Mouse (Mus musculus) gastrocnemius, postnatal 25 days (tissue): ENCODE results near the gene Pdp2. TPM values are rescaled to one million over a fixed set of nuclear protein-coding genes. Genes with fewer than 3 reads are reported as not detected.

Experiments used
- DNase-seq: peaks from one replicate; pipeline ENCODE4 v3.0.0; 2022
- total RNA-seq, 2 experiments: library from RNA; stranded (reverse); gene quantifications; 1 replicate in 1 of 2; 2 replicates in 1 of 2; pipeline ENCODE4 v1.2.3; 2021

Pdp2 gene
- total RNA-seq, 2 experiments from 2014 or later, result 2.8 to 2.9 TPM

- DNase-seq, result no peak
Measured at GRCm38 (mm10) chr8:104595773-104596536, 4.7 kb downstream of the Pdp2 start.

GRCm38 (mm10) chr8:104597656-104598055 lies 6.4 kb downstream of the Pdp2 start:
- DNase-seq, result peak; percentile 43

DNA sequence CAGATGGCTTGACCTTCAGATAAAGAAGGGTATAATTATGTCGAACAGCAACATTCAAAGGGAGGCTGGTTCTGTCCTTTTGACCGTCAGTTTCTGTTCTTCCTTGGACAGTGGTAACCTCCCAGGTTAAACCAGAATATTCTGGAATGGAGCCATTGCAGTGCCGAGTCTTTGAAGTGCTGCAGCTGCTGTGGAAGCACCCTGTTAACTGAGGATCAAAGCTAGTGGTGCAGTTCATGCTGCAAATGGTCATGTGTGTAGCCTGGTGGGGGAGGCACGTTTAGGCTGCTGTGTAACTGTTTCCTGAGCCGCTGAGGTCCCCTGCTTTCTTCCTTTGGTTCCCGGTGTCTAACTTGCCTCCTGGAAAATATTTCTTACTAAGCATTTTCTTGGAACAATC lies 7.2 kb downstream of the Pdp2 start:
- no peak for DNase-seq

- DNase-seq, result no peak
Measured at GRCm38 (mm10) chr8:104601386-104601785, 10.1 kb downstream of the Pdp2 start.

GRCm38 (mm10) chr8:104601941-104602371 lies 10.7 kb downstream of the Pdp2 start:
- DNase-seq, result no peak

- peak; percentile 80 for DNase-seq
Measured at GRCm38 (mm10) chr8:104602468-104603244, 11.4 kb downstream of the Pdp2 start.

DNA sequence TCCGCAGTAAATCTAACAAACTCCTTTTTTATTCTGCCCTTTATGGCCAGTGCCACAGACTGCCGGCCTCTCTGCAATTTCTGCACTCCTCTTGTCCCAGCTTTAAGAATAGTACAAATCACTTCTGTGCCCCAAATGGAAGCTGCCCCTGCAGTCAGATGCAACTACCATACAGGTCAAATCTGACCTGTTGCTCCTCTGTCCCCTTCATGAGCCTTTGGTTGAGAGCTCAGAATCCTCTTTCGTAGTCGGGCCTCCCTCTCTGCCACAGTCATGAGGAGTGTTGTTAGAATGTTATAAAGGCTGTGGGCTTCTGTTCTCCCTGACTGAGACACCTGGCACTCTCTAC lies 12.0 kb downstream of the Pdp2 start:
- no peak for DNase-seq

GRCm38 (mm10) chr8:104606329-104606728 lies 15.1 kb downstream of the Pdp2 start:
- no peak for DNase-seq

- peak; percentile 80 for DNase-seq
Measured at GRCm38 (mm10) chr8:104607944-104608343, 16.7 kb downstream of the Pdp2 start.

DNA sequence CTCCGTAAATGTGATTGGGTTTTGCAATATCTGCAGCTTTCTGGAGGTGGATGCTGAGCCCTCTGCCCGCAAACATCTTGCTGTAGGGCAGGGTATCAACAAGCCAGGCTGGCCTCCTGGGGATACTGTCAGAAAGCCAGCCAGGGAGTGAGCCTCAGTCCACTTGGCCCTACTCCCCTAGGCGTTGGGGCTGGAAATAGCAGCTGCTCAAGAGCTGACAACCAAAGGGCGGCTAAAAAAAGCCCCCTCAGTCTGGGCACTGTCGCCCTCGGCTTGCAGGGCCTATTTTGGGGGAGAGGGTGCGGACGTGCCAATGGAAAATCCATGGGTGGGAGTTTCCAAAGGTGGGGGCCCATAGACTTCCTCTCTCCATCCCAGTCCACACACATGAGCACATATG lies 18.0 kb downstream of the Pdp2 start:
- DNase-seq, result peak; percentile 75

DNA sequence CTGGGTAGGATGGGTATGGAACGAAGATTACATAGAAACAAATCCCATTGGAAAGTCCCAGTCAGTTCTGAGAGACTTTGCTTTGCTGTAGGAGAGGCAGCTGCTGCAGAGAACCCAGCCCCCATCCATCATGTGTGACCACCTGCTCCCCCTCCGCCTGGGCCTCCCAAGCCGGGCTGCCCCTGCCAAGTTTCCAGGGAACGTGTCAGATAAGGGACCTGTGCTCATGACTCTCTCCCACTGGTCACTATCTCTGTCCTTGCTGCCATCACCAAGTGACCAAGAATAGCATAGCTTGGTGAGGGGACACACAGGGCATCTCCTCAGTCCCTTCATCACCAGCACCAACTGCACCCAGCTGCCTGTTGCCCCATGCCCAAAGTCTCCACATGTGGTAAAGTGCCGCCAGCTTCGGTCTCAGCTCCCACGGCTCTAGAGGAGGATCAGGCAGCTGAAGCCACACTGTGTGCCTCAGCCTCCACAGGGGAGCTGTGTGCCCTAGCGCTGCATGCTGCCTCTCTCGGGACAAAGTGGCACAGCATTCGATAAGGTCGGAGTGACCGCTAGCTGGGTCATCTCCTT lies 19.0 kb downstream of the Pdp2 start:
- DNase-seq, result no peak

- no peak for DNase-seq
Measured at GRCm38 (mm10) chr8:104611613-104612012, 20.4 kb downstream of the Pdp2 start.

DNA sequence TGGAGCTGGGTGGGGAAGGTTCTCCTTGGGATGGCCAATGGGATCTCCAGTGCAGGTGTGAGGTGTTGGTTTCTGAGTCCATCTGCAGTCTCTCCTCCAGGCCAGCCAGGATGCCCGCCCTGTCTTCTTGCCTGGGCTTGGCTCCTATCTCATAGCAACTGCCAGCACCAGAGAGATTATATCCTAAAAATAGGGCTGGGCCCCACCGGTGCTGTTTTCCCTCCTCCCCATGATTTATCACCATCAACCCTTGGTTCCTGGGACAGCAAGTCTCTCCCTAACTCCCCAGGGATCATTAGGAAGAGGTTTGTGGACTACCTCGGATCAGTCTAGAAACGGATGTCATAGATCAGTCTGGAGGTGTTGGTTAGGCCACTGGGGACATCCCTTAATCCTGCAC lies 21.9 kb downstream of the Pdp2 start:
- peak; percentile 35 for DNase-seq

DNA sequence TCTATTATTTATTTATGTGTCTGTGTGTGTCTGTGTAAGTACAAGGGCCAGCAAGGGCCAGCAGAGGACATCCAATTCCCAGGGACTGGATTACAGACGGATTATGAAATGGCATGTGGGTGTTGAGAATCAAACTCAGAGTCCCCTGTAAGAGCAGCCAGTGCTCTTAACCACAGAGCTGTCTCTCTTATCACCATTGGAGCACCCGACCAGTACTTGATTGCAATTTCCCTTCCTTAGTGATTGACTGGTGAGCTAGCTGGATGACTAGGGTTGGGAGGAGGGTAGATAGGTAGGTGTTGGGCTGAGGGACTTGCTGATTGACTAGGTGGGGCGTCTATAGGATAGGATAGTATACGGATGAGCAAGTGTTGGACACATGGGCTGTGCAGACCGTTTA lies 29.5 kb downstream of the Pdp2 start:
- DNase-seq, result no peak

DNA sequence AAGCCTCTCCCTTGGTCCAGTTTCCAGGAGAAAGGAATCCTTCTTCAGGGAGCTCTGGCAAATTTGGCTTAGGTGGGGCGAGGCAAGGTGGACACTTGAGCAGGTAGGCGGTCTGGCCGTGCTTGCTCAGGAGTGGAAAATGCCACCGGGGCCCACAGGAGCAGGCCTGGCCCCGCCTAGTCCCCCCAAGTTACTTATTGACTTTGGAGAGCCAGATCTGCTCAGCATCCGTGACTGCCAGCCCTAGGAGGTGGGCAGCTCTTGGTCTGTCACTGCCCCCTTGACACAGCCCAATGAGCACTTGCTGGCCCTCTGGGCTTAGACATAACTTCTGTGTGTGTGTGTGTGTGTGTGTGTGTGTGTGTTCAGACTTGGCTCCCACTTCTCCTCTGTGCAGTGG lies 32.9 kb downstream of the Pdp2 start, which contains the start of gene Cdh16:
Cdh16 (minus strand) TSS at position 236 of the 400 bp plus-strand sequence.
- DNase-seq, result no peak

GRCm38 (mm10) chr8:104627065-104627740 lies 36.0 kb downstream of the Pdp2 start:
- no peak for DNase-seq

DNA sequence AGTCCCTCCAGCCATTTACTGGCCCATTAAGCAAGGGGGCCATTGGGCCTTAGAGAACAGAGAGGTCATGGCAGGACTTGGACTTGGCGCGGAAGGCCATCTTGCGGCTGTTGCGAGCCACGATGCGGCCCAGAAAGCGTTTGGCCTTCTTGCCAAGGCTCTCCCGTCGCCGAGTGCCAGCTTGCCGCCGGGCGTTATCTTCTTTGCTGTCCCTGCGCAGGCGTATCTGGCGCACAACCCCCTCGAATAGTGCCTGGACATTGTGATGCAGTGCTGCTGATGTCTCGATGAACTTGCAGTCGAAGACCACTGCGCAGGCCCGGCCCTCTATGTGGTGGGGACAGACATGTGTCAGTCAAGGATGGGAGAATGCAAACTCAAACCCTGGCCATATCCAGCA lies 37.2 kb downstream of the Pdp2 start:
- DNase-seq, result no peak

DNA sequence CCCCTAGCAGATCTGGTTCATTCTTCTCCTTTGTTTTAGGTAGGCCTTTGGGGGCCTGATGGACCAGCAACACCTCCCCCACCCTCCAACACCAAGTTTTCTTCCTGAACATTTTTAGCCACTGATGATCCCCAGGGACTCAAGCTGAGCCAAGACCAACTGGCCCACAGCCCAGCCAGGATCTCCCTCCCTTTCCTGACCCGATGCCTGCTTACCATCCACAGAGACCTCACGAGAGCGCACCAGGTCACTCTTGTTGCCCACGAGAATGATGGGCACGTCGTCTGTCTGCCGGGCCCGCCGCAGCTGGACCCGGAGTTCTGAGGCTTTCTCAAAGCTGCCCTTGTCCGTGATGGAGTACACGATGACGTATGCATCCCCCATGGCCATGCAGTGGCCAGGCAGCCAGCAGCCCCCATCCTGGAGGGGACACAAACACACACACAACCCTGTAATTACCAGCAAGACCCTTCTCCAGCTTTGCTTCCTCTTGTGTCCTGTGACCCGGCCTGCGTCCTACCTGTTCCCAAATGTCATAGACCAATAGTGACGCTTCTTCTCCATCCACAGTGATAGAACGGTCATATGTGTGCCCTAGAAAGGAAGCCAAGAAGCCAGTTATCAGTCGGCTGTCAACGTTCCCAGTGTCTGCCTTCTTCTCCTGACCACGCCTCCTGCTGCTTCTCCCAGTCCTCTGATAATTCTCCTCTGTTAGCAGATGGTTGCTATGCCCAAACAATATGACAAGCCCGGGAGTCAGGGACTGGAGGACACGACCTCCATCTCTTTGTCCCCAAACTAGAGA lies 38.3 kb downstream of the Pdp2 start:
- peak; percentile 39 for DNase-seq

DNA sequence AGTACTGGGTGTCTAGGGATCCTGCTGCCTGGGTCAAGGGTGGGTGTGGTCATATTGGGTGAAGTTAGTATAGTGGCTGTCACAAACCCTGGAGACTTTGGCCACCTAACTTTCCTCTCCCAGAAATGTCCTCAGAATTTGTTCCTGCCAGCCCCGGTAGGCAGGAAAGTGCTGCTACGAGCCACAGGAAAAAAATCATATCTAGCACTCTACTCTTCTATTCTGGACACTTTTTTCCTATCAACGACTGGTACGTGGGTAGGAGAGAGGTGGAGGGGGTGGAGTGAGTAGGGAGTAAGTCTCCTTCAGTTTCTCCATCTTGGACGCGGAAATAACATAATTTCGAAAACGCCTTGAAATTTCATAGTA lies 38.8 kb downstream of the Pdp2 start:
- no peak for DNase-seq

DNA sequence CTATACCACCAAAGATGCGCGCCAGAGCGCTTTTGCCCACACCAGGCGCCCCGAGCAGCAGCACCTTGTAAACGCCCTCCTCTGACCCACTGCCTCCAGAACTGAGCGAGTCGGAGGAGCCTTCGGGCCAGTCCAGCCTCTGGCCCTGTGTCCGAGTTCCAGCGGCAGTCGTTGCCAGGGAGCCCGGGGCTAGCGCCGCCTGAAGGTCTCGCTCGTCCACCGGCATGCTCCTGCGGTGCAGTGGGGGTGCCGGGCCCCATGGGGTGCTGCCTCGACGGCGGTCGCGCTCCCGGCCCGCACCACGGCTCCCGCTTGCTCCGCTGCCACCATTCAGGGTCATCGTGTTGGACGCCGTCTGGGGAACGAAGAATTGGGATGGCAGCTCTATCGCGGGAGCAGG lies 39.3 kb downstream of the Pdp2 start:
- peak; percentile 20 for DNase-seq

DNA sequence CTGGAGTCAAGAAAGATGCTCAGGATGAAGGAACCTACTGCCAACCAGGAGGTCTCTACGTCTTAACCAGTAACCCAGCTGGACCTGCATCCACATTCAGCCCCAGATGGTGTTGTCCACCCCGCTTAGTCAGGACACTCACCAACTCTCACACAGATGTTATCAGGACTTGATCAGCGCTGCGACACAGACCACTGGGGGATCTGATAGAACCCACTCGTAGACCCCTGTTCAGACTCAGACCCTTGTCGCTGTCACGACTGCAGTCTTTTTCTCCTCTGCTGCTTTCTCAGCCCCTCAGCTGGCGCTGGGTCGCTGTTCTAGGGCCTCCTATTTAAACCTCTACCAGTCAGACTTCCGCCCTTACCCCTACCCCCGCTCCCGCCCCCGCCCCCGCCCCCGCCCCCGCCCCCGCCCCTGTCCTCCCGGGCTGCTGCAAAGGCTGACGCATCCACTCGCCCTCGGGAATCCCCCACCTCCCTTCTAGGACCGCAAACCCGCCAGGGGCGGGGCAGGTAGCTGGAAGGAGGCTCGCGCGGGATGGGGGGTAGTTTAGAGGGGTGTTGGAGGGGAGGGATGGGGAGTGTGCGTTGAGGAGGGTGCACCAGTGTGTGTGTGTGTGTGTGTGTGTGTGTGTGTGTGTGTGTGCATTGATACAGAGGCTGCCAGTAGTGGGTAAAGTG lies 39.9 kb downstream of the Pdp2 start, which contains the start of gene Rrad:
Rrad (minus strand) TSS at position 347 of the 683 bp plus-strand sequence.
- DNase-seq, result peak; percentile 45
